21 mouse cellular contexts compared by ENCODE assay signal in the genomic region with DNA sequence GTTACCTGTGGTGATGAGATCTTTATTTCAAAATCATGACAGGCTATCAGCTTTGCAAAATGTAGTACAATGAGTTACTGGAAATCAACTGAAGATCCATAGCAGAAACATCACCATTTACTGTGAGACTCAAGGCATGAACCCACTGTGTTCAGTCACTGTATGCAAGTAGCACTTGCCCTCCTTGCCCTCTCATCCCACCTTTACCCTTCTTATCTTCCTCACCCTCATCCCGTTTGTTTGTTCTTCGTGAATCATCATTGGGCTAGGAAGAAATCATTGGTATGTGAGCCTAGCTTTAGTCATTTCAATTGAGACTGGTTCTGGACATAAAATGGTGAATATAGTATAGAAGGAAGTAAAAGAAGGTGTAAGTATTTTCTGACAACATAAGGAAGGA.
DNase-seq lines count a peak whose midpoint lies in the region; ATAC-seq and TF ChIP-seq lines count a peak whose summit lies in the region.
"Had no signal": no experiment of that assay in that cellular context is flagged by ENCODE, and none has a peak within 500 bp of the region (broad histone marks: within the 10 kb centered on the region; RNA-seq: fewer than 3 reads in every experiment).

No protein-coding gene starts in this region.

- DNase-seq in stomach, postnatal 0 days (ENCODE audit: low spot score): no peak
- no peak for DNase-seq in heart, postnatal 36 days
- no peak for DNase-seq in embryo, embryonic 10.5 days (ENCODE audit: low spot score)
- DNase-seq: adrenal gland, adult 2 months; adrenal gland, adult 8-10 months; adrenal gland, postnatal 10 days; adrenal gland, postnatal 14 days; adrenal gland, postnatal 25 days; adrenal gland, postnatal 36 days; B cell, adult 2 months; cerebellum, adult 11 months; cerebellum, adult 11-12 months; cerebellum, adult 18-20 months had no signal

- WGBS in intestine, embryonic 15.5 days: 60% methylated on average over 2 of the region's 2 CpGs
- 32% methylated on average over 2 of the region's 2 CpGs for WGBS in intestine, postnatal 0 days
- 49% methylated on average over 2 of the region's 2 CpGs for WGBS in intestine, embryonic 16.5 days
- WGBS in stomach, postnatal 0 days: 52% methylated on average over 2 of the region's 2 CpGs

- no peaks in the 10 kb centered on the region for H3K36me3 ChIP-seq in intestine, embryonic 15.5 days
- no peaks in the 10 kb centered on the region for H3K36me3 ChIP-seq in intestine, postnatal 0 days (ENCODE audit: control insufficient read depth, insufficient read depth)
- H3K36me3 ChIP-seq in intestine, embryonic 16.5 days (ENCODE audit: control insufficient read depth, insufficient read depth, low read length): no peaks in the 10 kb centered on the region
- no peaks in the 10 kb centered on the region for H3K36me3 ChIP-seq in stomach, postnatal 0 days (ENCODE audit: control insufficient read depth, insufficient read depth, low read length)
- H3K36me3 ChIP-seq: G1E had no signal

- intact Hi-C loops in heart, postnatal 36 days (cut with DNase I): no loop called here

- H3K4me2 ChIP-seq in intestine, embryonic 15.5 days (replicated peaks): no peak overlapping the region
- H3K4me2 ChIP-seq in intestine, postnatal 0 days (replicated peaks; ENCODE audit: low read depth): no peak overlapping the region
- no peak overlapping the region for H3K4me2 ChIP-seq in intestine, embryonic 16.5 days (ENCODE audit: low read depth, low read length)
- H3K4me2 ChIP-seq in stomach, postnatal 0 days (replicated peaks; ENCODE audit: low read depth): no peak overlapping the region

- H3K9ac ChIP-seq in intestine, embryonic 15.5 days: no peak overlapping the region
- H3K9ac ChIP-seq in intestine, postnatal 0 days (ENCODE audit: low read depth, low read length): no peak overlapping the region
- no peak overlapping the region for H3K9ac ChIP-seq in intestine, embryonic 16.5 days (ENCODE audit: low read depth, low read length)
- H3K9ac ChIP-seq in stomach, postnatal 0 days (ENCODE audit: low read length): no peak overlapping the region

- no peak for TF ChIP-seq EP300 in stomach, postnatal 0 days (optimal IDR thresholded peaks at IDR 0.05)

- H3K4me1 ChIP-seq in intestine, embryonic 15.5 days (replicated peaks): no peaks in the 10 kb centered on the region
- no peaks in the 10 kb centered on the region for H3K4me1 ChIP-seq in intestine, postnatal 0 days (replicated peaks; ENCODE audit: control insufficient read depth, insufficient read depth, low read length)
- 0 out of 2 replicates have a peak, but pooled peaks cover 2% of the 10 kb centered on the region for H3K4me1 ChIP-seq in intestine, embryonic 16.5 days (ENCODE audit: control insufficient read depth, insufficient read depth, low read length)
- no peaks in the 10 kb centered on the region for H3K4me1 ChIP-seq in stomach, postnatal 0 days (replicated peaks; ENCODE audit: control insufficient read depth, insufficient read depth)

- no peak overlapping the region for H3K27ac ChIP-seq in intestine, embryonic 15.5 days
- H3K27ac ChIP-seq in intestine, postnatal 0 days (ENCODE audit: low read depth, low read length): no peak overlapping the region
- no peak overlapping the region for H3K27ac ChIP-seq in intestine, embryonic 16.5 days (ENCODE audit: low read length)
- H3K27ac ChIP-seq in stomach, postnatal 0 days (replicated peaks): no peak overlapping the region

- no peak overlapping the region for H3K4me3 ChIP-seq in intestine, embryonic 15.5 days (replicated peaks)
- no peak overlapping the region for H3K4me3 ChIP-seq in intestine, postnatal 0 days (ENCODE audit: low read depth, low read length)
- H3K4me3 ChIP-seq in intestine, embryonic 16.5 days (ENCODE audit: low read length): no peak overlapping the region
- H3K4me3 ChIP-seq in stomach, postnatal 0 days (ENCODE audit: low read depth, low read length): no peak overlapping the region

- TF ChIP-seq CTCF in intestine, postnatal 0 days (IDR thresholded peaks at IDR 0.05; ENCODE audit: low read depth): no peak
- TF ChIP-seq CTCF in stomach, postnatal 0 days (IDR thresholded peaks at IDR 0.05; ENCODE audit: low read depth): no peak

- peak; percentile 53; the same call in 1 of the 2 replicates for ATAC-seq in intestine, embryonic 15.5 days
- no peak for ATAC-seq in intestine, postnatal 0 days
- 0 out of 2 replicates have a peak, but pooled peaks have one; percentile 16 for ATAC-seq in intestine, embryonic 16.5 days
- ATAC-seq in stomach, postnatal 0 days (ENCODE audit: low FRiP score, low TSS enrichment): peak; percentile 66; the same call in 1 of the 2 replicates
- ATAC-seq: activated CD4-positive, CD25-positive, alpha-beta regulatory T cell, adult 4 months; CD4-positive, CD25-positive, alpha-beta regulatory T cell, adult 4 months; Patski had no signal

- H3K9me3 ChIP-seq in intestine, embryonic 15.5 days: no peaks in the 10 kb centered on the region
- no peaks in the 10 kb centered on the region for H3K9me3 ChIP-seq in intestine, postnatal 0 days (ENCODE audit: control insufficient read depth)
- no peaks in the 10 kb centered on the region for H3K9me3 ChIP-seq in intestine, embryonic 16.5 days (ENCODE audit: control insufficient read depth, low read length)
- no peaks in the 10 kb centered on the region for H3K9me3 ChIP-seq in stomach, postnatal 0 days (ENCODE audit: control insufficient read depth, low read length)
- H3K9me3 ChIP-seq: G1E had no signal

- no peaks in the 10 kb centered on the region for H3K27me3 ChIP-seq in intestine, embryonic 15.5 days (replicated peaks)
- H3K27me3 ChIP-seq in intestine, postnatal 0 days (replicated peaks; ENCODE audit: control insufficient read depth, insufficient read depth, low read length): no peaks in the 10 kb centered on the region
- no peaks in the 10 kb centered on the region for H3K27me3 ChIP-seq in intestine, embryonic 16.5 days (replicated peaks; ENCODE audit: control insufficient read depth, insufficient read depth, low read length)
- no peaks in the 10 kb centered on the region for H3K27me3 ChIP-seq in stomach, postnatal 0 days (ENCODE audit: control insufficient read depth, insufficient read depth, low read length)
- H3K27me3 ChIP-seq: CH12.LX, Patski had no signal
